Mouse (Mus musculus) Muller cell, postnatal 12 days (primary cell): ENCODE measurements around the gene Mprip.
A peak's percentile ranks its signal among the peaks of the same experiment; 100 is the strongest.
"Not testable (repeated sequence)": the region's sequence is repeated elsewhere in the genome, so short reads cannot be mapped to it uniquely, and the experiment has no call there.

Experiments used
- DNase-seq: peaks from one replicate; pipeline ENCODE4 v3.0.0-alpha.2; 2015; ENCODE audit errors: inconsistent ontology term

Gene Mprip

DNA sequence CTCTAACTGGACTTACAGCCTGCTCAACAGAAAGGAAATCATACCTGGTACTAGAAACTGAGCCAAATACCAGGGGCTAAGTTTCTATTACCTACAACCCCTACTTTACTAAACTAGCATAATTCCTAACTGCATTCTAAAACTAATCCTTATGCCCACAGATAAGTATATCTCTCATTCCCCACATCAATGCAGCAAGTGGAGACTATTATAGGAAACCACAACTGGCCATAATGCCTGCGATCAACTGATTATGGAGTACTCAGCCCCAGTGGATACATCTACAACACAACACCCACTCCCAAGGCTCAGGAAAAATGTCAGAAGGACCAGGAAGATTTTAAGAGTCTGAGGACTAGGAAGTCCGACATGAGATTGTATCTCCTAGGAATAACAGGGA is 7.6 kb upstream of the Mprip start:
- no peak for DNase-seq

DNA sequence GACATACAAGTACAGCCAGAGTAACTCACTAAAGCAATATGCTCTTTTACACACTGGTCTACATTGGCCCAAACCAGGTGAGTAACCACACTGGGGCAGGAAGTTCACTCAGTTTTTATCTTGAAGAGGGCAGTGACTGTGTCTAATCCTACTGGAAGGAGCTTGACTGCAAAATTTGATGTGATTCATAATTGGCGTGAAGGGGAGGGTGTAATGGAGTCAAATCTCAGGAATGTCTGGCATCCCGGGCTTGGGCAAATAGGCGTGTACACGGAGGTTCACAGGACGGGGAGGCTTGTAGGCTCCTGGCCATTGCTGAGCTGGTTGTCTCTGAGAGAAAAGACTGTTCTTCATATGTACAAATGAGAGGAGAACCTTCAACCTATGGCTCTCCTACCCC is 5.8 kb upstream of the Mprip start:
- DNase-seq, result peak; percentile 77

GRCm38 (mm10) chr11:59656016-59656415 is 5.1 kb upstream of the Mprip start:
- DNase-seq, result no peak

- no peak for DNase-seq
Observed at GRCm38 (mm10) chr11:59661601-59662248, 620 bp downstream of the Mprip start.

GRCm38 (mm10) chr11:59662249-59662788 is 1.2 kb downstream of the Mprip start:
- DNase-seq, result peak; percentile 99

DNA sequence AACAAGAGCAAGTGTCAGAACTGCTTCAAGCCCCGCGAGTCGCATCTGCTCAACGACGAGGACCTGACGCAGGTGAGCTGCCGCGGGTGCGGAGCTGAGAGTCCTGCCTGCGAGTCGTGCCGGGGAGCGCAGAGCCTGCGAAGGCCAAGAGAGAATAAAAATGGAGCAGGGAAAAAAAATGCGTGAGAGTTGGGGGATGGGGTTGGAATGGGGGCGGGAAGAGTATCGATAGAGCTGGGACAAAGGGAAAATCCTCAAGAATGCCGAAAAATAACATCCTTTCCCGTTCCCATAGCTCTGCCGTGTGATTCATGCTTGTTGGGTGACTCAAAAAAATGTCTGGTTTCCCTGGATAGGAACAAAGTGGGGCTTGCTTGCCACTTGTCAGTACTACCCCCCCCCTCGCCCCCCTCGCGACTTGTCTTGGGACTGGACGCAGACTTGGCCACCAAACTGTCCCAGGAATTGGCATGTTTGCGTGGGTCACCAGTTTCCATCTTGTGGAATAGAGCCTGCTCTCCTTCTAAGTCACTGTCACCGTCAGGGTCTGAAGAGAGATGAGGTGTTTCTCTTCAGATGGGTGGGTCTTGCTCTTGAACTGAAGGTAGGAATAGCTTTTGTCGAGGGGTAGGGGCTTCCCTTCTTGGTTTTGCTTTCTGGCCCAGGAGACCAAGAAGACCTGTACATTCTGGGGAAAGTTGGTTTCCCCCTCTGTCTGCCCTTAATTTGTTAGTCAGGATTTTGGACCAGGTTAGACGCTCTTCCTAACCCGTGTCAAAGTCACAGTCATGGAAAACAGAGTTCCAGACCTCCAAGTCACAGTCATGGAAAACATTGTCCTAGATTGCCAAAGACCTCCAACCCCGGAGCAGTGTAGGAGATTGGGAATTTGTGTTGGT is 2.0 kb downstream of the Mprip start:
- peak; percentile 91 for DNase-seq

DNA sequence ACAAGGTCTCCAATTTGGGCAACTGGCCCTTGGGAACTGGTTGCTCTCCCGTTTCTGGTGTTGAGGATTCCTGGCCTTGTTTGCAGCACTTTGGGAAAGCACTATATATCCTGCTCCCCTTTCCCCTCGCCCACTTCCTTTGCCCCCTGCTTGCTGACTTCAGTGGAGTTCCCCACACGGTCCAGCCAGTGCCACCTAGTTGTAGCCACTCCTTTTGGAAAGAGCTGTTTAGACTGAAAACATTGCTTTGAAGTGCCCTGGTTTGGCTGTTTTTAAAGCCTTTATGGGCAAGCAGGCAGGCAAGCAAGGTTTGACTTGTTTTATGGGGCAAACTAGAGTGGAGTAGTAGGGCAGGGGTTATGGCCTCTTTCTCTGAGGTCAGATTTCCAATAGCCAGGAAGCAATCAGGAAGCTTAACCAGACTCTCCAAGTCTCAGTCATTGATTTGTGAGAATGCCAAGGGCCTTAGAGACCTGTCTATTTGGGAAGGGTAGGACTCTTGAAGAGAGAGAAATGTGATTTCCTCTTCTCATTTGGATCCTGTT is 2.7 kb downstream of the Mprip start:
- DNase-seq, result peak; percentile 29

DNA sequence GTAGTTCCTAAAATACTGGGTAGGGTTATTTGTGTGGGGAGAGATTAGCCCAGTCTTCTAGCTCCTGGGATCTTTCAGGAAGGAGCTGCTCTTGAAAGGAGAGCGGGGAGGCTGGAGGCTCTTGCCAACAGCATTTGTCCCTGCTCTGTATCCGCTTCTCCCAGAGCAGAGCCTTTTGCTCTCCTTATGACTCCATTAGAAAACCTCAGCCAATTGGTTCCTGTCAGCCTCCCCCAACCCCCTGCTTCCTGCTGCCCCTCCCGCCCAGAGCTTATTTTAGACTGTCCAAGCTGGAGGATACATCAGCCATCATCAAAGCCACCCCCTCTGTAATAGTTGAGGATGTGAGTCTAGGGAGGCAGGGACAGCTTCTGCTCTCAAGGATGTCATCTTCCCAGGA is 3.7 kb downstream of the Mprip start:
- DNase-seq, result peak; percentile 53

DNA sequence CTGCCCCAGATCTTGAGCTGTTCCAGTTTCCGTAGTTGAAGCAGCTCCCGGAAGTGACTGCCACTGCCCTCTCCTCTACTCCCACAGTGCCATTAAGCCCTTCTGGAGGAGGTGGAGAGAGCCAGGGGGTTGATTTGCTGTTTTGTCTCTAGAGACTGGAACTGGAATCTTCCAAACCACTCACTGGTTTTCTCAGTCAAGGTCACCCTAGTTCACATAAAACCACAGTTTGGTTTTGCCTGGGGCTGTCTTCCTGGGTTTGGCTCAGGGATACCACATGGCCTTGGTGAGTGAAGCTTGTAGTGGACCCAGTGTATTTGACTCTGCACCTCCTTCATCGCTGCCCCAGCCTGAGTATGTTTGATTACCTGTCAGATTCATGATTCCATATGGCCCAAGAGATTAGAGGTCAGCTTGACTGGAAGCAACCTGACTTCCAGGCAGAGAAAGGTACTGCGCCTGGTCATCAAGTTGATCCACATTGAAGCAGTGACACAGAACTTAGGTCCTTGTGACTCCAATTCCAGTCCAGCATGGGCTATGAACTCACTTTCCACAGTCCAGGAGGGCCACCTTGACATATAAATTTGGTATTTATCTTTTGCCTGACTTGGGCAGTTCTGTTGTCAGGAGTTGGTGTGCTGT is 10.1 kb downstream of the Mprip start:
- DNase-seq, result peak; percentile 63

- no peak for DNase-seq
Observed at GRCm38 (mm10) chr11:59674013-59674412, 12.9 kb downstream of the Mprip start.

DNA sequence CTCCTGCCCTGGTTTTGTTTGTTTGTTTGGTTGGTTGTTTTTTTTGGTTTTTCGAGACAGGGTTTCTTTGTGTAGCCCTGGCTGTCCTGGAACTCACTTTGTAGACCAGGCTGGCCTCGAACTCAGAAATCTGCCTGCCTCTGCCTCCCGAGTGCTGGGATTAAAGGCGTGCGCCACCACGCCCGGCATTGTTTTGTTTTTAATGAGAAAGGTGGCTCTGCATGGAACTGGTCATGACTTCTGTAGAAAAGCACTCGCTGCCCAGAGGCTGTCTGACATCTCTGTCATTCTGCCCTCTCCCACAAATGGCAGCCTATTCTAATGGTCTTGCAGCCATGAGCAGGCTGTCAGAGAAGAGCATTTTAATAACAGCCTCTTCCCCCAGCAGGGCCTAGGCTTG is 13.6 kb downstream of the Mprip start:
- not testable (repeated sequence) for DNase-seq

GRCm38 (mm10) chr11:59677767-59678166 is 16.7 kb downstream of the Mprip start:
- DNase-seq, result no peak

DNA sequence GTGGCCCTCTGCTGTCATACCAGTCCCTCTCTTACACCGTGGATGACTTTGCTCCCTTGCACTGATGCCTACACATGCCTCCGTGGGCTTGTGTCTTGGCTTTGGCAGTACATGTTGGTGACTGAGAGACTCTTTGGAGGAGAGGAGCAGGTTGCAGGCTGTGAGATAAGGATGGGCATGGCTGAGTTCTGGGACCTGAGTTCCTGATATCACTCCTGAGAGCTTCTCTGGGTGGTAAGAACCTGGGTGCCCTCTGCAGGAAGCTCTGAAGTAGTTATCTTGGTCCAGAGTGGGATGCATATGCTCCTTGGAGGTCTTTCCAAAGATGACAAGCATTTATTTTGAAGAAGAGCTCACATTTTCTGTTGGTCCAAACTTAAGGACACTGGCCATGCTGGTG is 17.6 kb downstream of the Mprip start:
- DNase-seq, result no peak

DNA sequence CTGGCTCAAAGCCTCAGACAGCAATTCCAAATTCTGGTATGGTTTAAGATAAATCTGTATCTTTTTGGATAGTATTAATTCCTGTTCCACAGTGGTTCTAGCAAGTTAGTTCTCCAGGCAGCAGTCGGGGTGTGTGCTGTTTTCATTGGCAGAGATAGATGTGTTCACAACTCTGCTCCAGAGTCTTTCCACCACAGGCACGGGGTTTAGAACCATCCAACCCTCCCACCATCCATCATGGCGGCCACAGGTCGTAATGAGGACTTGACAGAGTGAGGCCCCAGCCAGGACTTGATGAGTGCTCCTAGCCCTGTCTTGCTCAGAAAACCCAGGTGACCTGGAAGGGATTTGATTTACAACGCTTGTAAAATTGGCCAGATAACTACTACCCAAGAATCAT is 19.0 kb downstream of the Mprip start:
- DNase-seq, result no peak

- DNase-seq, result no peak
Observed at GRCm38 (mm10) chr11:59684956-59685355, 23.9 kb downstream of the Mprip start.

GRCm38 (mm10) chr11:59694533-59694932 is 33.4 kb downstream of the Mprip start:
- peak; percentile 92 for DNase-seq

DNA sequence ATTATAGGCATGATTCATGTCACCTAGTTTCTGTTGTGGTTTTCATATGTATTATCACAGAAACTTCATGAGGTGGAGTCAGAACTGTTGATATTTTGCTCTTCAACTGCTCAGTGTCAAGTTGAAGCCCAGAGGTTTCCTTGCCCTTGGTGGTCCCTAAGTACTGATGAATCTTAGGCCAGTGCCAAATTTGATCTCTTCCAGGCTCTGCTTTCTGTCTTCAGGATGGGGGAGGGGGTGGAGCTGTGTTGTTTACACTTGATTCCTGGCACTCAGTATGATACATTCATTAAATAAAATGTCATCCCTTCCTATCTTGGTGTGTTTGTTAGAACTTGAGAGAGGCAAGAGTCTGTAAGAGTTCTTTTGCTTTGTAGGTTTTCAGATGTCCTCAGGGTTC is 34.4 kb downstream of the Mprip start:
- DNase-seq, result no peak

DNA sequence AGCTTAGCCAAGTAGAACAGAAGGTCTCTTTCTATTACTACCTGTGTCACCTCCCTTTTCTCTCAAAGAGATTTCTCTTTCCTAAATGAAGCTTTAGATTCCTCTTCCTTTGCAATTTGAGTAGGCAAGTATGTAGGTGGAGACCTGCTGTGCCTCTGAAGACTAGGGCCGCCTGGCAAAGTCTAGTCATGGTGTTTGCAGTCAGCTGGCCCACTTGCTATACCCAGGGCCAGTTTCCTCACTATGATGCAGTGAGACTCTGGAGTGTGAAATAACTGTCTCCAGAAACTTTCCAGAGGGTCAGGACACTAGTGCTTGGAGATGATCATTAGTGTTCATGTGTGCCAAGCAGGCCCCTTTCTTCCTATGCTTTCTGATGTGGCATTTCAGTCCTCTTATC is 36.5 kb downstream of the Mprip start:
- no peak for DNase-seq

DNA sequence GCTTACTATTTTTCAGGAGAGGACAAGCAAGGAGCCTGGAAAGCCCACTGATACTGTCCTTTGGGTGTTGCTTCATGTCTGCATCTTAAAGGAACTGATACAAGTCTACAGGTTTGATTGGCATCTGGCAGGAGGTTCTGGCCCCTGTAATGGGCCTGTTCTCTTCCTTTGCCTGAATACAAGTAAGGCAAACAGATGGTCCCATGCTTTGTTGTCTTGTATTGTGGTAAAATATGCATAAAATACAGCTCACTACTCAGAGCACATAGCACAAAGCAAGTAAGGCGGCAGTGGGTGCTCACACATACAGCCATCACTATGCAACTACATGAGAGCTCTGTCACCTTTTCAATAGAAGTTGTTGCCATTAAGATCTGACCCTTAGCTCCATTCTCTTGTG is 39.7 kb downstream of the Mprip start:
- no peak for DNase-seq

DNA sequence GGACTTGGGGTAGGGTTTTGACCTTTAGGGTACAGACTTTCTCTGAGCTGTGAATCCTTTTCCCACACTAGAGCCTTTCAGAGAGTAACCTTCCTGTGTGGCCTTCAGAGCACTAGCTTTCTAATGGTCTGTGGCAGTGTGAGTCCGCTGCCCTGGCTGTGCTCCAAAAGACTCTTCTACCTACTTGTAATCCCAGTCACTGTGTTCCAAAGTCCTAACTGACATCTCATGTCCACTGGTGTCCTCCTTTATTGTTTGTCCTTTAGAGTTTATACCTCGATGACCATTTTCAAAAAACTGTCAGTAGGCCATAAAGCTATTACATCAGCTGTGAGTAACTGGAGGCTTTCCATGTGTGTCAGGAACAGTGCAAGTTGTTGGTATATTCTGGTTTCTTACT is 44.0 kb downstream of the Mprip start:
- DNase-seq, result peak; percentile 30

GRCm38 (mm10) chr11:59707481-59707880 is 46.4 kb downstream of the Mprip start:
- peak; percentile 9 for DNase-seq
